Mouse (Mus musculus) lung, postnatal 36 days (tissue): ENCODE measurements around the gene Rtp2.
"Not testable (repeated sequence)": the region's sequence is repeated elsewhere in the genome, so short reads cannot be mapped to it uniquely, and the experiment has no call there.

ENCODE experiments used
- DNase-seq: peaks from one replicate; pipeline ENCODE4 v3.0.0; 2022; ENCODE audit warnings: mixed read lengths

The Rtp2 gene

GRCm38 (mm10) chr16:23947654-23948053 lies 15.5 kb upstream of the Rtp2 start:
- no peak for DNase-seq

GRCm38 (mm10) chr16:23944801-23945200 lies 12.6 kb upstream of the Rtp2 start:
- DNase-seq = no peak

- no peak for DNase-seq
These were observed 2.2 kb upstream of the Rtp2 start for GRCm38 (mm10) chr16:23934397-23934796.

- no peak for DNase-seq
These were observed 919 bp downstream of the Rtp2 start for GRCm38 (mm10) chr16:23931275-23931674.

- no peak for DNase-seq
These were observed 1.6 kb downstream of the Rtp2 start for GRCm38 (mm10) chr16:23930426-23931073.

- peak; percentile 40 for DNase-seq
These were observed 4.7 kb downstream of the Rtp2 start for GRCm38 (mm10) chr16:23927301-23928114.

- no peak for DNase-seq
These were observed 9.3 kb downstream of the Rtp2 start for GRCm38 (mm10) chr16:23922906-23923305.

- DNase-seq = no peak
These were observed 10.5 kb downstream of the Rtp2 start for GRCm38 (mm10) chr16:23921697-23922096.

- DNase-seq = no peak
These were observed 12.8 kb downstream of the Rtp2 start for GRCm38 (mm10) chr16:23919418-23919817.

GRCm38 (mm10) chr16:23913401-23913800 lies 18.8 kb downstream of the Rtp2 start:
- no peak for DNase-seq

GRCm38 (mm10) chr16:23912741-23913140 lies 19.5 kb downstream of the Rtp2 start:
- DNase-seq = no peak

- not testable (repeated sequence) for DNase-seq
These were observed 23.2 kb downstream of the Rtp2 start for GRCm38 (mm10) chr16:23909015-23909354.

GRCm38 (mm10) chr16:23908076-23909014 lies 23.8 kb downstream of the Rtp2 start:
- not testable (repeated sequence) for DNase-seq

- not testable (repeated sequence) for DNase-seq
These were observed 25.6 kb downstream of the Rtp2 start for GRCm38 (mm10) chr16:23906586-23906985.

GRCm38 (mm10) chr16:23901411-23901810 lies 30.8 kb downstream of the Rtp2 start:
- no peak for DNase-seq

GRCm38 (mm10) chr16:23900061-23900460 lies 32.1 kb downstream of the Rtp2 start:
- no peak for DNase-seq

GRCm38 (mm10) chr16:23898840-23899239 lies 33.4 kb downstream of the Rtp2 start:
- DNase-seq = peak; percentile 90

- DNase-seq = peak; percentile 82
These were observed 34.1 kb downstream of the Rtp2 start for GRCm38 (mm10) chr16:23897984-23898586.

- DNase-seq = no peak
These were observed 34.7 kb downstream of the Rtp2 start for GRCm38 (mm10) chr16:23897486-23897885.

- no peak for DNase-seq
These were observed 37.1 kb downstream of the Rtp2 start for GRCm38 (mm10) chr16:23895135-23895534.

GRCm38 (mm10) chr16:23890636-23891035 lies 41.6 kb downstream of the Rtp2 start, which contains the start of gene Sst:
TSS of gene Sst (minus strand) at chr16:23890958.
- DNase-seq = no peak

- peak; percentile 23 for DNase-seq
These were observed 42.0 kb downstream of the Rtp2 start for GRCm38 (mm10) chr16:23890151-23890550.
